Mouse (Mus musculus) midbrain, postnatal 0 days (tissue): ENCODE data around the gene Ubxn2a. TPM values are rescaled to one million over a fixed set of nuclear protein-coding genes. Genes with fewer than 3 reads are reported as not detected.
"Not testable (repeated sequence)": the region's sequence is repeated elsewhere in the genome, so short reads cannot be mapped to it uniquely, and the experiment has no call there.

Experiments
- ATAC-seq: fragments of 200-750 bp; cut with Nextera tagmentation; 2 replicates; pipeline ENCODE4 v1.8.0; 2017; ENCODE audit warnings: moderate number of reproducible peaks, mild to moderate bottlenecking, moderate TSS enrichment, moderate library complexity; ENCODE audit not compliant: low FRiP score
- DNase-seq: peaks from one replicate; pipeline ENCODE4 v3.0.0-alpha.2; 2015; ENCODE audit warnings: low spot score
- H3K27ac ChIP-seq: fragments of 300-500 bp; sonication (generic); 2 replicates; pipeline ENCODE4 v1.5.1; 2014; ENCODE audit warnings: low read depth, mild to moderate bottlenecking, low read length, mixed read lengths
- H3K27me3 ChIP-seq: fragments of 300-500 bp; sonication (generic); 2 replicates; pipeline ENCODE4 v1.6.1; 2014; ENCODE audit warnings: low read length, control low read depth, mixed read lengths; ENCODE audit not compliant: insufficient read depth
- H3K36me3 ChIP-seq: fragments of 300-500 bp; sonication (generic); 2 replicates; pipeline ENCODE4 v1.6.1; 2014; ENCODE audit warnings: low read length, control low read depth, mixed read lengths; ENCODE audit not compliant: insufficient read depth
- H3K4me1 ChIP-seq: fragments of 300-500 bp; sonication (generic); 2 replicates; pipeline ENCODE4 v1.6.1; 2014; ENCODE audit warnings: mild to moderate bottlenecking, control low read depth, antibody characterized with exemption, low read length, mixed read lengths; ENCODE audit not compliant: insufficient read depth
- H3K4me2 ChIP-seq: fragments of 300-500 bp; sonication (generic); 2 replicates; pipeline ENCODE4 v1.6.1; 2014; ENCODE audit warnings: low read depth, mild to moderate bottlenecking, low read length, mixed read lengths; ENCODE audit not compliant: poor library complexity, severe bottlenecking
- H3K4me3 ChIP-seq: fragments of 300-500 bp; sonication (generic); 2 replicates; pipeline ENCODE4 v1.5.1; 2014; ENCODE audit warnings: low read depth, mild to moderate bottlenecking, low read length, moderate library complexity
- H3K9ac ChIP-seq: fragments of 300-500 bp; sonication (generic); replicated peaks from 2 replicates; pipeline ENCODE4 v1.6.1; 2014; ENCODE audit warnings: mild to moderate bottlenecking, low read length, moderate library complexity, mixed read lengths; ENCODE audit not compliant: poor library complexity, severe bottlenecking
- H3K9me3 ChIP-seq: fragments of 300-500 bp; sonication (generic); 2 replicates; pipeline ENCODE4 v1.6.1; 2016; ENCODE audit warnings: low read length, control low read depth
- CTCF ChIP-seq: IDR thresholded peaks from 2 replicates; pipeline ENCODE4 v1.5.1; 2016; ENCODE audit warnings: antibody characterized with exemption, mild to moderate bottlenecking
- WGBS: fragments of 180-500 bp; shearing (Covaris S2); extraction: QIAGEN DNeasy Blood & Tissue Kit; methylation state at CpG from one replicate; pipeline ENCODE4 v1.1.7; 2014; 5-methylcytosine and 5-hydroxymethylcytosine counted together
- polyA plus RNA-seq: library from polyadenylated mRNA; unstranded; fragments of >200 nt; fragmentation: Nextera tagmentation; extraction: Ambion mirVana; gene quantifications from 2 replicates; pipeline ENCODE4 v1.2.1, GENCODE M21; 2015
- total RNA-seq: library from RNA; depleted of rRNA; stranded (reverse); fragments of >200 nt; gene quantifications from 2 replicates; pipeline ENCODE4 v1.2.3, GENCODE M21; 2014

Ubxn2a gene
- total and polyA plus RNA-seq, 2 experiments from 2014 or later, result 26.6 to 40.9 TPM

DNA sequence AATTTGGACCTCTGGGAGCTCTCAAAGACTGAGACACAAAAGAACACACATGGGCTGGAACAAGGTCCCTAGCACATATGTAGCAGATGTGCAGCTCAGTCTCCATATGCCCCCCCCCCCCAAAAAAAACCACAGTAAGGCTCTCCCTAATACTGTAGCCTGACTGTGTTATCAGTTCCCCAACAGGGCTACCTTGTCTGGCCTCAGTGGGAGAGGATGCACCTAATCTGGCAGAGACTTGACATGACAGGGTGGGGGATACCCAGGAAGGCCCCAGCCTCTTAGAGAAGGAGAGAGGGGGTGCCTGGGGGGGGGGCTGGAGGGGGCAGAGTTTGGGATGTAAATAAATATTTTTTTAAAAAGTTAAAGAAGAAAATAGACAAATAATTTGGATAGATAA lies 18.8 kb downstream of the Ubxn2a start:
- Histone ChIP-seq H3K9ac (no peak overlapping the region), H3K4me3 (no peak overlapping the region), H3K36me3 (no peaks in the 10 kb centered on the region; the same call in 1 of the 2 replicates), H3K9me3 (no peaks in the 10 kb centered on the region), H3K27me3 (no peaks in the 10 kb centered on the region), H3K4me2 (no peak overlapping the region), H3K27ac (no peak overlapping the region), H3K4me1 (no peaks in the 10 kb centered on the region)
- ATAC-seq, result no peak
- TF ChIP-seq CTCF, result no peak
- no peak for DNase-seq

- not testable (repeated sequence) for H3K9me3 ChIP-seq, H3K4me3 ChIP-seq, H3K27ac ChIP-seq, H3K27me3 ChIP-seq, H3K36me3 ChIP-seq, ATAC-seq, H3K4me1 ChIP-seq, H3K9ac ChIP-seq, DNase-seq, H3K4me2 ChIP-seq
- WGBS, result 96% methylated on average over 4 of the region's 4 CpGs
Observed at GRCm38 (mm10) chr12:4886581-4886980, 20.9 kb downstream of the Ubxn2a start.

DNA sequence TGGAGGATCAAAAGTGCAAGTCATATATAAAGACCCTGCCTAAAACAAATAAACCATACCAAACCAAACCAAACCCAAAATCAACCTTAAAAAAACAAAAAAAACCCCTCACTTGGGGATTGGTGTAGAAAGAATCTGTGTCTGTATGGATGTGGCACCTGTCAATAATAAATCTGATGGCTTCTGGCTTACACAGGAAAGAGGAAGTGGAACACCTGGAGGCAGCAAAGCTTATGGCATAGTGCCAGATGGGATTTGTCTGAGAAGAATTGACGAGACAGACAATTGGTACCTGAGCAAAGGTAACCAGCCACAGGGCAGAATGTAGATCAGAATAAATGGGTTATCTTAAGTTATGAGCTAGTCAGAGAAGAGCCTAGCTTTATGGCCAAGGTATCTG lies 22.4 kb downstream of the Ubxn2a start:
- DNase-seq (no peak), ATAC-seq (no peak)
- Histone ChIP-seq H3K9ac (no peak overlapping the region), H3K36me3 (0 out of 2 replicates have a peak, but pooled peaks cover 2% of the 10 kb centered on the region), H3K4me1 (no peaks in the 10 kb centered on the region), H3K27me3 (no peaks in the 10 kb centered on the region), H3K9me3 (no peaks in the 10 kb centered on the region), H3K4me2 (no peak overlapping the region), H3K27ac (no peak overlapping the region), H3K4me3 (no peak overlapping the region)
- 69% methylated on average over 1 of the region's 1 CpGs for WGBS
- no peak for TF ChIP-seq CTCF

GRCm38 (mm10) chr12:4882086-4882485 lies 25.4 kb downstream of the Ubxn2a start:
- no peak overlapping the region for H3K27ac ChIP-seq
- no peak for TF ChIP-seq CTCF
- H3K36me3 ChIP-seq, result 0 out of 2 replicates have a peak, but pooled peaks cover 2% of the 10 kb centered on the region
- WGBS, result 96% methylated on average over 2 of the region's 2 CpGs
- H3K4me3 ChIP-seq, result no peak overlapping the region
- no peak for ATAC-seq
- no peaks in the 10 kb centered on the region for H3K9me3 ChIP-seq
- no peak overlapping the region for H3K4me2 ChIP-seq
- H3K9ac ChIP-seq, result no peak overlapping the region
- no peak for DNase-seq
- no peaks in the 10 kb centered on the region for H3K4me1 ChIP-seq
- H3K27me3 ChIP-seq, result no peaks in the 10 kb centered on the region

GRCm38 (mm10) chr12:4879048-4879447 lies 28.5 kb downstream of the Ubxn2a start:
- Histone ChIP-seq H3K9me3 (no peaks in the 10 kb centered on the region), H3K4me1 (peaks cover 3% of the 10 kb centered on the region; the same call in 1 of the 2 replicates), H3K4me2 (no peak overlapping the region), H3K9ac (no peak overlapping the region), H3K27me3 (no peaks in the 10 kb centered on the region), H3K27ac (no peak overlapping the region), H3K36me3 (0 out of 2 replicates have a peak, but pooled peaks cover 2% of the 10 kb centered on the region), H3K4me3 (no peak overlapping the region)
- no peak for ATAC-seq
- DNase-seq, result no peak
- 97% methylated on average over 5 of the region's 5 CpGs for WGBS
- TF ChIP-seq CTCF, result peak; percentile 39

DNA sequence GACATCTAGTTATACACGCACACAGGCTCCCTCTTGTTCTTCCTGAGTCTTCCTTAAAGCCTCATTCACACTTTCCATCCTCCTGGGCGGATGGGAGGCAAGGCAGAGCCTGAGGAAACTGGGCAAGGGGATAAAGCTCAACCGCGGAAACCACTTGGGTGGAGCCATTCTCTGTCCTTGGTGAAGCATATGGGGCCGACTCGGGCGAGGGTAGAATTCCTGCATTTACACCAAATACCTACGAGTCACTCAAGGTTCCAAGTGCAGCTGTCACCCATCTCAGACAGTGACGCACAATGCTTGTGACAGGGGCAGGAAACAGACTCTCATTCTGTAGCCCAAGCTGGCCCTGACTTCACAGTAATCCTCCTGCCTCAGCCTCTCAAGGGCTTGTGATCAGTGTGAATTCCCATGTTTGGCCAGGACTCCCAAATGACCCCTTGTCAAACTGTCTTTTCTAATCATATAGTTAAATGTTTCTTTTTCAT lies 29.2 kb downstream of the Ubxn2a start:
- no peak overlapping the region for H3K4me3 ChIP-seq
- H3K4me2 ChIP-seq, result no peak overlapping the region
- no peak overlapping the region for H3K9ac ChIP-seq
- no peak for TF ChIP-seq CTCF
- peaks cover 5% of the 10 kb centered on the region; the same call in 1 of the 2 replicates for H3K4me1 ChIP-seq
- H3K27ac ChIP-seq, result no peak overlapping the region
- H3K27me3 ChIP-seq, result no peaks in the 10 kb centered on the region
- H3K36me3 ChIP-seq, result 0 out of 2 replicates have a peak, but pooled peaks cover 2% of the 10 kb centered on the region
- ATAC-seq, result no peak
- no peak for DNase-seq
- no peaks in the 10 kb centered on the region for H3K9me3 ChIP-seq
- 83% methylated on average over 9 of the region's 9 CpGs for WGBS
